Mouse (Mus musculus) kidney, embryonic 15.5 days (tissue): Measurements from ENCODE around the gene Eps8. TPM values are rescaled to one million over a fixed set of nuclear protein-coding genes. Genes with fewer than 3 reads are reported as not detected.

Experiments used
- ATAC-seq: fragments of 200-750 bp; cut with Nextera tagmentation; replicated peaks from 2 replicates; pipeline ENCODE4 v1.8.0; 2017; ENCODE audit warnings: moderate TSS enrichment; ENCODE audit not compliant: low FRiP score
- H3K27ac ChIP-seq: fragments of 300-500 bp; sonication (generic); 2 replicates; pipeline ENCODE4 v1.5.1; 2015; ENCODE audit warnings: mild to moderate bottlenecking, inconsistent platforms
- H3K27me3 ChIP-seq: fragments of 300-500 bp; sonication (generic); 2 replicates; pipeline ENCODE4 v1.6.1; 2015; ENCODE audit warnings: inconsistent platforms
- H3K36me3 ChIP-seq: fragments of 300-500 bp; sonication (generic); 2 replicates; pipeline ENCODE4 v1.6.1; 2015; ENCODE audit warnings: inconsistent platforms
- H3K4me1 ChIP-seq: fragments of 300-500 bp; sonication (generic); 2 replicates; pipeline ENCODE4 v1.6.1; 2015; ENCODE audit warnings: inconsistent platforms
- H3K4me2 ChIP-seq: fragments of 300-500 bp; sonication (generic); 2 replicates; pipeline ENCODE4 v1.6.1; 2015; ENCODE audit warnings: moderate library complexity, mild to moderate bottlenecking, inconsistent platforms
- H3K4me3 ChIP-seq: fragments of 300-500 bp; sonication (generic); replicated peaks from 2 replicates; pipeline ENCODE4 v1.5.1; 2015; ENCODE audit warnings: mild to moderate bottlenecking, inconsistent platforms
- H3K9ac ChIP-seq: fragments of 300-500 bp; sonication (generic); 2 replicates; pipeline ENCODE4 v1.6.1; 2015; ENCODE audit warnings: mild to moderate bottlenecking, inconsistent platforms
- H3K9me3 ChIP-seq: fragments of 300-500 bp; sonication (generic); replicated peaks from 2 replicates; pipeline ENCODE4 v1.6.1; 2016; ENCODE audit warnings: inconsistent platforms
- WGBS: fragments of 180-500 bp; shearing (Covaris S2); methylation state at CpG from one replicate; pipeline ENCODE4 v1.1.7; 2015; ENCODE audit warnings: mixed read lengths; 5-methylcytosine and 5-hydroxymethylcytosine counted together
- polyA plus RNA-seq: library from polyadenylated mRNA; unstranded; fragments of >200 nt; fragmentation: Nextera tagmentation; extraction: Ambion mirVana; gene quantifications from 2 replicates; pipeline ENCODE4 v1.2.1, GENCODE M21; 2015

Gene Eps8
- polyA plus RNA-seq, result 30.5 and 31.1 TPM in 2 replicates

GRCm38 (mm10) chr6:137654776-137655175, at the start of gene Eps8:
TSS of gene Eps8 (minus strand) at chr6:137654876.
- H3K9ac ChIP-seq, result no peak within 1 kb of the TSS
- no peaks in the 10 kb centered on the region for H3K4me1 ChIP-seq
- 81% methylated on average over 2 of the region's 2 CpGs for WGBS
- H3K4me3 ChIP-seq, result no peak within 1 kb of the TSS
- no peak within 1 kb of the TSS for H3K4me2 ChIP-seq
- H3K9me3 ChIP-seq, result no peaks in the 10 kb centered on the region
- no peaks in the 10 kb centered on the region for H3K36me3 ChIP-seq
- no peak for ATAC-seq
- no peak within 1 kb of the TSS for H3K27ac ChIP-seq
- no peaks in the 10 kb centered on the region for H3K27me3 ChIP-seq

- H3K4me1 ChIP-seq, result 0 out of 2 replicates have a peak, but pooled peaks cover 6% of the 10 kb centered on the region
- 81% methylated on average over 7 of the region's 7 CpGs for WGBS
- H3K4me3 ChIP-seq, result no peak overlapping the region
- ATAC-seq, result no peak
- H3K27me3 ChIP-seq, result no peaks in the 10 kb centered on the region
- no peaks in the 10 kb centered on the region for H3K9me3 ChIP-seq
- H3K9ac ChIP-seq, result no peak overlapping the region
- no peak overlapping the region for H3K27ac ChIP-seq
- H3K4me2 ChIP-seq, result no peak overlapping the region
- no peaks in the 10 kb centered on the region for H3K36me3 ChIP-seq
Observed at GRCm38 (mm10) chr6:137703431-137703830, 48.8 kb upstream of the Eps8 start.

- H3K4me2 ChIP-seq, result no peak overlapping the region
- 0 out of 2 replicates have a peak, but pooled peaks cover 6% of the 10 kb centered on the region for H3K4me1 ChIP-seq
- no peaks in the 10 kb centered on the region for H3K9me3 ChIP-seq
- no peaks in the 10 kb centered on the region for H3K36me3 ChIP-seq
- ATAC-seq, result no peak
- H3K27me3 ChIP-seq, result no peaks in the 10 kb centered on the region
- no peak overlapping the region for H3K9ac ChIP-seq
- WGBS, result 46% methylated on average over 4 of the region's 4 CpGs
- H3K4me3 ChIP-seq, result no peak overlapping the region
- no peak overlapping the region for H3K27ac ChIP-seq
Observed at GRCm38 (mm10) chr6:137702918-137703317, 48.2 kb upstream of the Eps8 start.

GRCm38 (mm10) chr6:137702186-137702585, 47.5 kb upstream of the Eps8 start:
- 86% methylated on average over 3 of the region's 3 CpGs for WGBS
- H3K4me3 ChIP-seq, result no peak overlapping the region
- no peaks in the 10 kb centered on the region for H3K27me3 ChIP-seq
- H3K9ac ChIP-seq, result no peak overlapping the region
- H3K27ac ChIP-seq, result no peak overlapping the region
- H3K4me2 ChIP-seq, result no peak overlapping the region
- no peak for ATAC-seq
- H3K9me3 ChIP-seq, result no peaks in the 10 kb centered on the region
- H3K4me1 ChIP-seq, result 0 out of 2 replicates have a peak, but pooled peaks cover 6% of the 10 kb centered on the region
- H3K36me3 ChIP-seq, result no peaks in the 10 kb centered on the region

- H3K4me2 ChIP-seq, result no peak overlapping the region
- no peak overlapping the region for H3K27ac ChIP-seq
- H3K4me3 ChIP-seq, result no peak overlapping the region
- 0 out of 2 replicates have a peak, but pooled peaks cover 6% of the 10 kb centered on the region for H3K4me1 ChIP-seq
- no peak for ATAC-seq
- H3K9me3 ChIP-seq, result no peaks in the 10 kb centered on the region
- 92% methylated on average over 7 of the region's 7 CpGs for WGBS
- no peak overlapping the region for H3K9ac ChIP-seq
- H3K36me3 ChIP-seq, result no peaks in the 10 kb centered on the region
- no peaks in the 10 kb centered on the region for H3K27me3 ChIP-seq
Observed at GRCm38 (mm10) chr6:137699434-137699833, 44.8 kb upstream of the Eps8 start.

- no peak overlapping the region for H3K4me2 ChIP-seq
- 77% methylated on average over 8 of the region's 8 CpGs for WGBS
- ATAC-seq, result no peak
- H3K9me3 ChIP-seq, result no peaks in the 10 kb centered on the region
- no peak overlapping the region for H3K9ac ChIP-seq
- no peaks in the 10 kb centered on the region for H3K4me1 ChIP-seq
- no peak overlapping the region for H3K4me3 ChIP-seq
- H3K27ac ChIP-seq, result 0 out of 2 replicates have a peak overlapping the region, but pooled peaks have one; percentile 57
- H3K36me3 ChIP-seq, result no peaks in the 10 kb centered on the region
- H3K27me3 ChIP-seq, result no peaks in the 10 kb centered on the region
Observed at GRCm38 (mm10) chr6:137696445-137697204, 41.9 kb upstream of the Eps8 start.

- Histone ChIP-seq H3K27me3 (no peaks in the 10 kb centered on the region), H3K4me1 (no peaks in the 10 kb centered on the region), H3K9me3 (no peaks in the 10 kb centered on the region), H3K27ac (no peak overlapping the region), H3K9ac (no peak overlapping the region), H3K36me3 (no peaks in the 10 kb centered on the region), H3K4me2 (no peak overlapping the region), H3K4me3 (no peak overlapping the region)
- no peak for ATAC-seq
- 88% methylated on average over 8 of the region's 8 CpGs for WGBS
Observed at GRCm38 (mm10) chr6:137695046-137695445, 40.4 kb upstream of the Eps8 start.

- no peak overlapping the region for H3K27ac ChIP-seq
- ATAC-seq, result no peak
- no peak overlapping the region for H3K9ac ChIP-seq
- H3K4me1 ChIP-seq, result no peaks in the 10 kb centered on the region
- no peaks in the 10 kb centered on the region for H3K9me3 ChIP-seq
- H3K27me3 ChIP-seq, result no peaks in the 10 kb centered on the region
- WGBS, result 68% methylated on average over 2 of the region's 2 CpGs
- H3K4me2 ChIP-seq, result no peak overlapping the region
- H3K36me3 ChIP-seq, result no peaks in the 10 kb centered on the region
- no peak overlapping the region for H3K4me3 ChIP-seq
Observed at GRCm38 (mm10) chr6:137694310-137694709, 39.6 kb upstream of the Eps8 start.

- H3K4me1 ChIP-seq, result no peaks in the 10 kb centered on the region
- H3K4me2 ChIP-seq, result no peak overlapping the region
- H3K4me3 ChIP-seq, result no peak overlapping the region
- ATAC-seq, result no peak
- 74% methylated on average over 2 of the region's 2 CpGs for WGBS
- H3K36me3 ChIP-seq, result no peaks in the 10 kb centered on the region
- H3K9ac ChIP-seq, result no peak overlapping the region
- no peaks in the 10 kb centered on the region for H3K9me3 ChIP-seq
- H3K27ac ChIP-seq, result no peak overlapping the region
- H3K27me3 ChIP-seq, result no peaks in the 10 kb centered on the region
Observed at GRCm38 (mm10) chr6:137690550-137691119, 36.0 kb upstream of the Eps8 start.

- no peak overlapping the region for H3K27ac ChIP-seq
- no peak overlapping the region for H3K4me3 ChIP-seq
- no peak overlapping the region for H3K4me2 ChIP-seq
- H3K27me3 ChIP-seq, result no peaks in the 10 kb centered on the region
- no peak overlapping the region for H3K9ac ChIP-seq
- ATAC-seq, result no peak
- no peaks in the 10 kb centered on the region for H3K4me1 ChIP-seq
- H3K9me3 ChIP-seq, result no peaks in the 10 kb centered on the region
- 66% methylated on average over 11 of the region's 11 CpGs for WGBS
- no peaks in the 10 kb centered on the region for H3K36me3 ChIP-seq
Observed at GRCm38 (mm10) chr6:137688506-137689105, 33.9 kb upstream of the Eps8 start.

GRCm38 (mm10) chr6:137688079-137688478, 33.4 kb upstream of the Eps8 start:
- WGBS, result 88% methylated on average over 3 of the region's 3 CpGs
- Histone ChIP-seq H3K9me3 (no peaks in the 10 kb centered on the region), H3K9ac (no peak overlapping the region), H3K36me3 (no peaks in the 10 kb centered on the region), H3K27me3 (no peaks in the 10 kb centered on the region), H3K27ac (no peak overlapping the region), H3K4me3 (no peak overlapping the region), H3K4me2 (no peak overlapping the region), H3K4me1 (no peaks in the 10 kb centered on the region)
- ATAC-seq, result no peak

GRCm38 (mm10) chr6:137687667-137688066, 33.0 kb upstream of the Eps8 start:
- Histone ChIP-seq H3K36me3 (no peaks in the 10 kb centered on the region), H3K27me3 (no peaks in the 10 kb centered on the region), H3K27ac (no peak overlapping the region), H3K9me3 (no peaks in the 10 kb centered on the region), H3K4me1 (no peaks in the 10 kb centered on the region), H3K9ac (no peak overlapping the region), H3K4me2 (no peak overlapping the region), H3K4me3 (no peak overlapping the region)
- 92% methylated on average over 5 of the region's 5 CpGs for WGBS
- ATAC-seq, result no peak
